Mouse (Mus musculus): ENCODE measurements around the gene Apol9a.
A peak's percentile ranks its signal among the peaks of the same experiment; 100 is the strongest.
"Not testable (repeated sequence)": the region's sequence is repeated elsewhere in the genome, so short reads cannot be mapped to it uniquely, and the experiment has no call there.

The Apol9a gene

DNA sequence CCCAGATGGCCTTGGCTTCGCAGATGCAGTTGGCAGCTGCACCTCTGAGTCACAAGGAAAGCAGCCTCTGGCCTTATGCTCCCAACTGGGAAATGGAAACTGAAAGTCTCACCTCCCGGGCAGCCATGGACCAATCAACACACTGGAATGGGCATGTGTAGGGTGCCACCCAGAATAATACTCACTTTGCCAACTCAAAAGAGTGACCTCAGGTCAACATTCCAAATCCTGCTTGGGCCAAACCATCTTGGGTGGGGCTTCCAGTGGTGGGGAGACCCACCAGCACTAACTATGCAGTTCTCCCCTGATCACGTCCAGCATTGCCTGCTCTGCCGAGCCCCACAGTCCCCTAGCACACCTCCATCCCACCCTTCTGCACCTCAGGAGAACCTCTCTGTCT is at the start of gene Apol9a:
Gene Apol9a (minus strand): TSS at position 101 of the 400 bp plus-strand sequence.
- DNase-seq (ENCODE audit: low read depth, low spot score): not testable (repeated sequence)

GRCm38 (mm10) chr15:77449927-77450326 is 39.0 kb upstream of the Apol9a start:
- peak; percentile 16 for DNase-seq (ENCODE audit: low read depth, low spot score)

DNA sequence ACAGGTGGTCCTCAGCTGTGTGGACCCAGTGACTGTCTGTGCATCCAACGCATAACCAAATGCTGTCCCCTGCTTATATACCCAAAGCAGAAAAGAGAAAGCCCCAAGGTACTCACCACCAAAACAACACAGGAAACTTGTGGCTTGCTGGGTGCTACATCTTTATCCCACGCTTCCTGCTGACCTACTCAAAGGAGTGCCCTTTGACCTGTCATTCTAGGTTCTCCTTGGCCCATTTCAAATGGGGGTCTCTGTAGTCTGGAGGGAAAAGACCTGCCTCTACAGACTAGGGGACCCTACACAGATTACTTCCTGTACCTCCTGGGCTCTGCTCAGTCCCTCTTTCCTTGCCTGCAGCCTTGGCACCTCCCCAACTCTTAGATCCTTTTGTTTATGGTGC is 36.5 kb upstream of the Apol9a start, which contains the start of gene Apol7b:
Gene Apol7b (minus strand): TSS at position 101 of the 400 bp plus-strand sequence.
- not testable (repeated sequence) for DNase-seq (ENCODE audit: low read depth, low spot score)

DNA sequence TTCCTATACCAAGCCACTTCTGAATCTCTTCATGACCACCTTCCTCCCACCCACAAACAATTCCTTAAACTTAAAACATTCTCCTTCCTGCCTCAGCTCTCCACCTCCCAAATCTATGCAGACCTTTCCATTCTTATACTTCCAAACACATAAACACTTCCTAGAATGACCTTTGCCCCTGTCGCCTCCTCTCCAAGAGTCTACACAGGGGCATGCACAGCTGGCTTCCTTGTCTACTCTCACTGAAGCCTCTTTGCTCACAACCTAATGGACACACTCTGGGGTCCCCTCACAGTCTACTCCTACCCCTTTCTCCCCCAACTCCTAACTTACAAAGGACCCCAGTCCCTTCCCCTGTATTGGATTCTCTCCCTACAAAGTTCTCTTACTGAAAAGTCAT is 34.7 kb upstream of the Apol9a start:
- DNase-seq (ENCODE audit: low read depth, low spot score): not testable (repeated sequence)

- not testable (repeated sequence) for DNase-seq (ENCODE audit: low read depth, low spot score)
These were observed 33.8 kb upstream of the Apol9a start for GRCm38 (mm10) chr15:77444746-77445145.

- DNase-seq (ENCODE audit: low read depth, low spot score): not testable (repeated sequence)
These were observed 17.9 kb upstream of the Apol9a start for GRCm38 (mm10) chr15:77428690-77429448.

- DNase-seq (ENCODE audit: low read depth, low spot score): not testable (repeated sequence)
These were observed 12.0 kb upstream of the Apol9a start for GRCm38 (mm10) chr15:77422925-77423324.

- DNase-seq (ENCODE audit: low read depth, low spot score): not testable (repeated sequence)
These were observed 8.7 kb upstream of the Apol9a start for GRCm38 (mm10) chr15:77419657-77420056.

- DNase-seq (ENCODE audit: low read depth, low spot score): not testable (repeated sequence)
These were observed 5.9 kb upstream of the Apol9a start for GRCm38 (mm10) chr15:77416655-77417333.

GRCm38 (mm10) chr15:77415653-77416052 is 4.7 kb upstream of the Apol9a start:
- DNase-seq (ENCODE audit: low read depth, low spot score): not testable (repeated sequence)

DNA sequence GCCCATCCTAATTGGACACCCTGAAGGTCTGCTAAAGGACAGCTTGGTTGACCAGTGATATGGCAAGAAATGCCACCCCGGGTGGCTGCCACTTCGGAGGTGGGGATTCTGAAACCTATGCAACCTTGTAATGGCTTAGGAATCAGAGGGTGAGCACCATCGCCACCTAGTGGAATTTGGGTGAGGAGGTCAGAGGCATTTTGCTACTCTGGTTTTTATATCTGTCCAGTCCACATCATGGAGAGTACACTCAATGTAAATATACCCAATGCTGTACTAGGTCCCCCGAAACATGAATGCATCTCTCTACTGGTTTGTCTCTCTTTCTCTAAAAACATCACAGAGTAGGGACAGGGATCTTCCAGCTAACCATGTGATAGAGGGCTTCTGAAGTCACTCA is 1.8 kb upstream of the Apol9a start:
- not testable (repeated sequence) for DNase-seq (ENCODE audit: low read depth, low spot score)

GRCm38 (mm10) chr15:77406370-77406769 is 4.6 kb downstream of the Apol9a start:
- not testable (repeated sequence) for DNase-seq (ENCODE audit: low read depth, low spot score)

DNA sequence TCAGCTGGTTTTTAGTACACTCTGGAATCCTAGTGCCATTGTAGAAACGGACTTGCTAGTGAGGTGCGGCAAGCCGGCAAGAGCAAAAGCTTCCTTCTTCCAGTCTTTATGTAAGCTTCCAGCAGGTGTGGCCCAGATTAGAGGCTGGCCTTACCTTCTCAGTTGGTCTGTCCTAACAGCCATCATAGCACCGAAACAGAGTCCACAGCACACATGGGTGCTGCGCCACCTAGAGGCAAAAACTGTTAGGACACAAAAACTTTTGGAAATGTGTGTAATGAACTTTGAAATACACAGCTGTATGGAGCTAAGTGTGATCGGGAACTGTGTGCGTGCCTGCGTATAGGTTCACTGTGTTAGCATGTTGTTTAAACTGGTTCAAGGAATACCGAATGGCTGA is 11.9 kb downstream of the Apol9a start, which contains the start of gene Apol7a:
Gene Apol7a (minus strand): TSS at position 84 of the 400 bp plus-strand sequence.
- DNase-seq (ENCODE audit: low read depth, low spot score): peak; percentile 38

DNA sequence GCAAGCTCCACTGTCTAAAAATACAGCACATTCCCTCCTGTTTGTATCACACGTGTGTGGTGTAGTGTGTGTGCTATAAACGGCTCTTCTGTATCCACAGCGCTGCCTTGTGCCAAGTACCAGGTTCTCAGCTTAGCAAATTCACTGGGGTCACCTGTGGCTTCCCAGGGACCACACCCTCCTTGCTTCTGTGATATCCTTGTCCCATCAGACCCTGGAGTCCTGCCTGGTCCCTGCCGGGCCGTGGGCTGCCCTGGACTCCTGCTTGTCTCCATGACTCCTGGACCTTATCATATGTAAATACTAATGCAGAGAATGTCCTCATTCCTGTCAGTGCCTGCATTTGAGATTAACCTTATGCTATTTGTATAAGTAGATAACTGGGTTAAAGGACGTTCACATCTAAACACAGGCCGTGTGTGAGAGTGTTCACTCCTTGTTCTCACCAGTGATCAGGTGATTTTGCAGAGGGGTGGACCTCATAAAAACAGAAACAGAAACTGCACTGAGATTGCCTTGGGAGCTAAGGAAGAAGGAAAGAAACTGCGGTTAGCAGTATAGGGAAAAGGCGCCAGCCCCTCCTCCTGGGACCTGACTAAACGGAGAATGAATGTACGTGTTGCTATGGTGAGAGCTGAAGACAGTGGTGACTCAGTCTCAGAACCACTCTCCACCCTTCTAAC is 13.3 kb downstream of the Apol9a start:
- not testable (repeated sequence) for DNase-seq (ENCODE audit: low read depth, low spot score)

DNA sequence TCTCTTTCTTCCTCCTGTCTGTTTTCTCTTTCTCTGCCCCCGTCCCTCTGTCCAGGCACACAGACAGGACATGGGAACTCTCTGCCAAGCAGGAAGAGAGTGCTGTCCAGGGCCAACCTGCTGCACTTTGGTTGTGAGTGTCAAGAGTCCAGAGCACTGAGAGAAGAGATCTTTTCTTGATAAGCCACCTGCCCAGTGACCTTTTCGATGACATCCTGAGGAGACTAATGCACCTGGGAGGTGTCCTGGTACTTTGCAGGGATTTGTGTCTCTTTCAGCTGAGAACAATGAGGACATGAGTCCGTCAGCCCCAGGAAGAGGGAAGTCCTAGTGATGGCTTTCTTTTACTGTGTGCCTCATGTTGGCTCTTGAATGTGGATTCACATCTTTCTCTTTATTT is 17.1 kb downstream of the Apol9a start:
- DNase-seq (ENCODE audit: low read depth, low spot score): not testable (repeated sequence)

- DNase-seq (ENCODE audit: low read depth, low spot score): no peak
These were observed 23.5 kb downstream of the Apol9a start for GRCm38 (mm10) chr15:77387462-77387861.

DNA sequence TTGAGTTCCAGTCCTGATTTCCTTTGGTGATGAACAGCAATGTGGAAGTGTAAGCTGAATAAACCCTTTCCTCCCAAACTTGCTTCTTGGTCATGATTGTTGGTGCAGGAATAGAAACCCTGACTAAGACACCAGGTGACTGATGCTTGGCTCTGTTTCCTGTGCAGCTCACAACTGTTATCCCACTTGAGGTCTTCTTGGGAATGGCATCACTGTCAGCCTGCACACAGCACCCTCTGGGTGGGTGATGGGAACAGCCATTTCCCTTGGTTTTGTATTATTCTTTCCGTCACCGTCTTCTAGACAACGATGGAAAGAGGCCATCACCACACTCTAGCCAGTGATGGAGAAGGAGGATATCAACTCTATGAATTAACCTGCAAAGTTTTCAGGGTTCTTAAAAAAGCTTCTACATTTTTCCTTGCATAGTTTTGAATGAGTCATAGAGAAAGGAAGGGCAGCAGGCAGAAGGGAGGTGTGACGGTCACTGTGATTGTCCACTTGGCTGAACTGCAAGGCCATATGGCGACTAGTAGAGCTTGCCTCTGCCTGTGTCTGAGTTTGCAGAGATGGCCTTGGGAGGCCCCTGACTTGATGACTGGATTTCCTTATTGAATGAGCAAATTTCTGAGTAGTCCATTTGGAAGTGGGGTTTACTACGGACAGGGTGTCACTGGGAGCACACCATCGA is 26.4 kb downstream of the Apol9a start:
- DNase-seq (ENCODE audit: low read depth, low spot score): no peak

DNA sequence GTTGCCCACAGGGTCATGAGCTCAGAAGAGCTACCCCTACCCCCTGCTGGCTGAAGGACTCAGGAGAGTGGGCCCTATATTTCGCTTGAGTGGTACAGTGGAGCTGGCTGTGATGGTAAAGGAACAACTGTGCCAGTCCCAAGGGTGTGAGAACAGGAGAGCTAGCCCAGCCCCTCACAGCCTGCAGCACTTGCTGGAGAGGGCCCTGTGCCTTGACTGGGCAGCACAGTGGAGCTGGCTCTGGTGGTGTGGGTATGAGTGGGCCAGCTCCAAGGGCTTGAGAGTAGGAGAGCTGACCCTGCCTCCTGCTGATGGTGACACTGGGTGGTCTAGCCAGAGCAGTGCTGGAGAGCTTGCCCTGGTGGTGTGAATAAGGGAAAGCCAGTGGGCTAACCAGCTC is 28.1 kb downstream of the Apol9a start:
- DNase-seq (ENCODE audit: low read depth, low spot score): no peak

DNA sequence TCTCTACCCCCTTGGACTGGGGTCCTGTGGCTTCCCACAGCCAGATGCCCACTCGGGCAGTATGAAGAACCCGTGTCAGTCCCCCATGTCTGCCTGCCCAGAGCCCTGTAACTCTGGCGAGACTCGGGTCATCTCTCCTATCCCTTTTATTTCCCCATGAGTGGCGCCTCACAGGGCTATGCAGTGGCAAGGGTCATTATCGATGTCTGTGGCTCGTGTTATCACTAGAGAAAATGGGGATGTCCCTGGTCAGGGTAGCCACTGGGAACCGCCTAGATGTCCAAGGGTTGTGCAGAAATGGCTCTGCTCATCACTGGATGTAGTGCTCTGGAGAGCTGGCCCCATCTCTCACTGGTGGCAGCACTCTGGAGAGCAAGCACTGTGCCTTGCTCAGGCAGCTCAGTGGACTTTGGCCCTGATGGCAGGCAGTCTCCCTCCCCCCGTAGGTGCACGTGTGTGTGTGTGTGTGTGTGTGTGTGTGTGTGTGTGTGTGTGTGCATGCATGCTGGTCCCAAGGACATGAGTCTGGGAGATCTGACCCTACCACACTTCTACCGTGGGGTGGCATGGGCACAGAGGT is 28.6 kb downstream of the Apol9a start:
- no peak for DNase-seq (ENCODE audit: low read depth, low spot score)

DNA sequence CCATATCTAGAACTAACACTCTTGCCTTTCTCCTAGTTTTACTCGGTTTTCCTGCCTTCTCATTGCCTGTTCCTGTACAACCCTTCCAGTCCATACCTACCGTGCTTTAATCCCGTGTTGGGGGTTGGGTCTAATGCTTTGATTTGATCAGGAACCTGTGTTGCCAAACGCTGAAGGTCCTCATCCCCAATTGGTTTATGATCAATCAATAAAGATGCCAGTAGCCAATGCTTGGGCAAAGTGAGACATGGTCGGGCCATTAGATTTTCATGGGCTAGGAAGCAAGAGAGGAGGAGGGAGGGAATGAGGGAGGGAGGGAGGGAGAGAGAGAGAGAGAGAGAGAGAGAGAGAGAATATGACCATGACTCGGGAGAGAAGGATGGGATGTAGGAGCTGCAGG is 29.5 kb downstream of the Apol9a start:
- DNase-seq (ENCODE audit: low read depth, low spot score): no peak

GRCm38 (mm10) chr15:77379921-77380320 is 31.0 kb downstream of the Apol9a start:
- DNase-seq (ENCODE audit: low read depth, low spot score): no peak
